Mouse (Mus musculus): ENCODE data around the gene Ccdc28b. TPM values are rescaled to one million over a fixed set of nuclear protein-coding genes. Genes with fewer than 3 reads are reported as not detected.

Gene Ccdc28b
- total RNA-seq (2015; ENCODE audit: low replicate concordance): 2.1 and 22.4 TPM in 2 replicates
- 5.2 and 11.7 TPM in 2 replicates for total RNA-seq (2017; ENCODE audit: low replicate concordance)

DNA sequence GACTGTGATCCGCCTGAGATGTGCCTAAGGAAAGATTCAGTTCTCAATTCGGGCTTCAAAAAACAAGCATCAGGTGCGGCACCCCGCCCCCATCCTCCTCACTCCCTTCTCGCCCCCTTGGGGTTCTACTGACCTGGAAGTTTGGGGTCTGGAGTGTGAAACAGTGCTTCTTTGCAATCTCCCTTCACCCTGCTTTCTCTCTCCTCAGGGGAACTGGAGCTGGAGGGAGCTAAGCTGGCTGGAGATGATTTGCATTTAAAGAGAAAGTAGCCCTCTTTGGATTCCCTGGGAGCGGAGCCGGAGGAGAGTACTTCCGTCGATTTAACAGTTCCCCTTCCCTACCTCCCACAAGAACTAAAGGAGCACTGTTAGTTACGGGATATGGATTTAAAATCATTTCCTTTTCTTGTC is at the start of gene Ccdc28b:
Gene Ccdc28b (minus strand): TSS at position 267 of the 411 bp plus-strand sequence.
- ATAC-seq (replicated peaks; ENCODE audit: low FRiP score, poor library complexity, severe bottlenecking): no peak

DNA sequence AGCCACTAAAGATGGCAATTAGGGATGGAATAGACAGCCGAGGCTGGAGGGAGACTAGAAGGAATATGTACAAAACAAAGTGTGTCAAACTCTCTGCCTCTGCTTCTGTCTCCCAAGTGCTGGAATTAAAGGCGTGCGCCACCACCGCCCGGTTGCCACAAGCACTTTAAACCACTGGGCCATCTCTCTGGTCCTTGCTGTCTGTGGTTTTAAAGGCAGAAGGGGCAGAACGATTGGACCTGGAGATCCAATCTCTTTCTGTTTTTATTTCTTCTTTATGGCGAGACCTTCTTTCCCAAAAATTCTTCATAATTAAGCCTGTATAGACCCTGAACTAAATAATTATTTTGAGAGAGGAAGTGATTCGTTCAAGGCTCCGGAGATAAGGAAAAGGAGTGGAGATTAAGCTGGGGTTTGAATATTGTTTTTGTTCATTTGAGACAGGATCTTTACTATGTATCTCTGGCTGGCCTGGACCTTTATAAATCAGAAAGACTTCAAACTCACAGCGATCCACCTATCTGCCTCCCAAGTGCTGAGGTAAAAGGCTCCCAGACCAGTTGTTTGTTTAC is 49.2 kb upstream of the Ccdc28b start:
- no peak; the same call in 1 of the 2 replicates for ATAC-seq (replicated peaks; ENCODE audit: low FRiP score, poor library complexity, severe bottlenecking)

DNA sequence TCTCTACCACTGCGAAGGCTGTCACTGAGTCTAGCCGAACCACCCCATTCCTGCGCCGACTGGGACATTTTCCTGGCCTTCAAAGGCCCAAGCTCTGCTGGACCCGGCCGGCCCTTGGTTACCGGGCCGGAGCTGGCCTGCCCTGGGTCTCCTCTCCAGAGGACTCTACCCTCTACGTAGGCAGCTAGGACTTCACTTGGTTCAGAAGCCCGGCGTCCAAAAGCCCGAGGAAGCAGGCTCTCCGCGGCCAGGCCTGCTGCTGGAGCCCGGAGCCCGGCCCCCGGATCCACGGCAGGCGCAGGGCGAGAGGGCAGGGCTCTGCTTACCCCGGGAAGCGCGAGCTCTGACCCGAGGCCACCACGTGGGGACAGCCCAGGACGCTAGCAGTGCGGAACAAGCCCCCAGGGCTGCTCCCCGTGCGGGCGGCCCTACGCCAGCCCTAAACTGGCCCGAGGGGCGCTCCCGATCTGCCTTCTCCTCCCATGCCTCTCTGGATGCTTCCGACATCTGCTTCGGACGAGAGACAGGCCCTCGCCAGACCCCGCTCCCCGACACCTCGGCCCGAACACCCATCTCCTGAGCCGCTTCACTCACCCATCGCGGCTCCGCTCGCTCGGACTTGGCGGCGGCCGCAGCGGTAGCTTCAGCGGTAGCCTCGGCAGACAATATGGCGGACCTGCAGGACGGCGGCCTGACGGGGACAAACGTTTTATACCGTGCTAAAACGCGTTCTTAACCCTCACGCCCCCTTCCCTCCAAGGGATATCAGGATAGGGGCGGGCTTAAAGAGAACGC is 48.5 kb upstream of the Ccdc28b start, which contains the start of gene Kpna6:
Gene Kpna6 (minus strand): TSS at position 685 of the 795 bp plus-strand sequence.
- peak; percentile 86 for ATAC-seq (replicated peaks; ENCODE audit: low FRiP score, poor library complexity, severe bottlenecking)

DNA sequence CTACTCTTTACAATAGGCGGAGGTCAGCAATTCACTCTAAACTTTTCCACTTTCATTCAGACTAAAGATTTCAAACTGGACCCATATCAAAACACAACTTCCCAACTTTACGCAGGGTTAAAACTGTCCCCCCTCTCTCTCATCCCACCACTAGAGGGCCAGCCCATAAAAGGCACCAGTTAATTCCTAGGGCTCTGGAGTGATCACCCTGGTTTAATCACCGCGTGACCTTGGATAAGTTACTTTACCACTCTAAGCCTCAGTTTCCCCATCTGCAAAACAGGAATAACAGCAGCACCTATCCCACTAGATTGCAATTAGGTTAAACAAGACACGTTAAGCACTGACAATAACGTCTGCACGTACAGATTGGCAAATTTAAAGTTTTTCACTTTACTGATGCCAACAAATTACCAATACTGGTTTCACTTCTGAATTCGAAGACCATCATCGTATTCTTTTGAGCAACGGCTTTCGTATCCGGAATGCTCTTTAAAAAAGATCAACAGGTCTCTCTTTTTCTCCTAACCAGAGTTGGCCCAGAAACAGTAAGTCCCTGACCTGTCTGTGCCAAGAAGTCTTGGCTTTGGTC is 47.8 kb upstream of the Ccdc28b start:
- peak; percentile 83 for ATAC-seq (replicated peaks; ENCODE audit: low FRiP score, poor library complexity, severe bottlenecking)

DNA sequence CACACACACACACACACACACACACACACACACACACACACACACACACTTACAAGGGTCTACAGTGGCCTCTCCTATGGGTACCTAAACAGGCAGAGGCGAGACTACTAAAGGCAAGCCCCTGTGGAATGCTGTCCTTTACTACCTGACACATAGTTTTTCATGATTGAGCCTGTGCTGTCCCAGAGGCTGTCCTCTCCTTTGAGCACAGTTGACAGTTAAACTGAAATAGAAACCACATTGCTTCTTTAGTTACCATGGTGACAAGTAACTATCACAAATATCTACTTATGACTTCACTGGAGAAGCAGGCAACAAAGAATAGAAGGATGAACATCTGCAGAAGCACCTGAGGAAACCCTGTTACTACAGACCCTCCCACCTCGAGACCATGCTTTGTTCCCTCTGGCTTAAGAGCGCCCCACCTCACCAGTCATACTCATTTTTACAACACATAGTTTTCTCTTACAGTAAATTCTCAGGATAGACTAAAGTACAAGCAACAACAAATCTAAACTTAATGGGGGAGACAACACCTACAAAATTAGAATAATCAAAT is 38.6 kb upstream of the Ccdc28b start:
- ATAC-seq (replicated peaks; ENCODE audit: low FRiP score, poor library complexity, severe bottlenecking): no peak

DNA sequence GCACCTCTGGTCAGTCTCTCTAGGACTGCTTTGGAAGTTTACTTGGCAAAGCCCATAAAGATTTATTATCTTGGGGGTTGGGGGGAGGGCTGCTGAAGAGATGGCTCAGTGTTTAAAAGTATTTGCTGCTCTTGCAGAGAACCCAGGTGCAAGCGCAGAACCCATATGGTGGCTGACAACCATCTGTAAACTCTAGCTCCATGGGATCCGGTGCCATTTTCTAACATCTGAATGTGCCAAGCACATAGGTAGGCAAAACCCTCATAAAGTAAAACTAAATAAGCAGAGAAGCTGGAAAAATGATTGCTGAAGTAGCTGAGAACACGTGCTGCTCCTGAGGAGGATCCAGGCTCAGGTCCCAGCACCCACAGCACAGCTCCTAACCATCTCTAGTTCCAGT is 37.8 kb upstream of the Ccdc28b start:
- no peak for ATAC-seq (replicated peaks; ENCODE audit: low FRiP score, poor library complexity, severe bottlenecking)

DNA sequence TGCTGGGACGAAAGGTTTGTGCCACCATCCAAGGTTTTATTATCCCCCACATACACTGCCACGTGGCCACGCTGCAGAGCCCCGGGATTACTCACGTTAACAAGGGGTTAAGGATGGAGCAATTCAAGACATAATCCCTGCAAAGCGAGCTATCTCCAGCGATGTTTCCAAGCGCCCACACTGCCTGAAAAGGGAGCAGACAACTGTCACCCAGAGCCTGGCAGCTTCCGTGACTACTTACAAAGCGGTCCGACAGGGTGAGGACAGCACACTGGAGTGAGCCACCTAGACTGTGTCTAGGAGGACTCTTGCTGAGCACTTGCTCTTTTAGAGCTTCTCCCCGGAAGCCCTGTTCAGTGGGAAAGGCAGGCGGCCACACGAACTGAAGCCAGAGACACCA is 31.0 kb upstream of the Ccdc28b start:
- ATAC-seq (replicated peaks; ENCODE audit: low FRiP score, poor library complexity, severe bottlenecking): no peak

DNA sequence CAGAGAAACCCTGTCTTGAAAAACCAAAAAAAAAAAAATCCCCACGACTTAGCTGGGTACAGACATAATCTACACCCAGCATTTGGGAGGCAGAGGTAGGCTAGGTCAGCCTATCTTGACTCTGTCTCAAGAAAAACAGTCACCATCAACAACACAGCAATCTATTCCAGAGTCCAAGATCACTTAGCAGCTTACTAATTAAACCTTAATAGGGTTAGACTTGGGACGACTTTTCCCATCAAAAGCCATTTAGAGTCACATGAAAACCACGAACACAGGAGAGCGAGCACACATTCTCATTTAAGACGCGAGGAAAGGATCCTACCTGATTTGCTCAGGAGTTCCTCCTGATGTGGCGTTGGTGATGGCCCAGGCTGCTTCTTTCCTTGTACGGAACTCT is 26.6 kb upstream of the Ccdc28b start:
- ATAC-seq (replicated peaks; ENCODE audit: low FRiP score, poor library complexity, severe bottlenecking): no peak

DNA sequence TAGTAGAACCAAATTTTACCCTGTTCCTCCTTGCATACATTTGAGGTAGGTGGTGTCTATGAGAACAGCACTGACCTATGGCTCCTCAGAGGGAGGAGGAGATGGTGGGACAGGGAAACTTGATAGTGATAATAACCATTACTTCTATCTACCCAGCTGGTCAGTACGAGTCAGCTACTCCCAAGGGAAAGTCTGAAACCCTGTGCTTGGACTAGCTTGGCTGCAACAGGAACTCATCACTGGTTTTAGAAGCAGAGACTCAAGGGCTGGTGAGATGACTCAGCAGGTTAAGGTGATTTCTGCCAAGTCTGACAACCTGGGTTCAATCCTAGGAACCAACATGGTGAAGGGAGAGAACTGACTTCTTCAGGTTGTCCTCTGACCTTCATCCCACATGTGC is 24.9 kb upstream of the Ccdc28b start:
- ATAC-seq (replicated peaks; ENCODE audit: low FRiP score, poor library complexity, severe bottlenecking): no peak

DNA sequence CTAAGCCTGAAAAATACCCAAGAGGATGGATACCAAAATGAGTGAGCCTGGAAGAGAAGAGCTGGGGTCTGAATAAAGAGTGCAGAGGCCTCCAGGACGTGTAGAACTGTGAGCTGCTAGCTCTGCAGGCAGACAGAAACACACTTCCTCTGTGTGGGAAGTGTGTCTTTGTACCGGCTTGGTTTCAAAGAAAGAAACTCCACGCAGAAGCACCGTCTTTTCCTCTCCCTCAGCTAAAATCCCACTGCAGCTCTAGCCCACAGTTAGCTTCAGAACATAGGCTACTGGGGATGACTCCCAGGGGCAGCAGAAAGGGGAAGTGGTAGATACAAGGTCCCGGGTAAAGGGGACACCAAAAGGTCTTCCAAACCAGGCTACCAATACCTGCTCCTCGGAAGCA is 21.5 kb upstream of the Ccdc28b start:
- ATAC-seq (replicated peaks; ENCODE audit: low FRiP score, poor library complexity, severe bottlenecking): no peak

DNA sequence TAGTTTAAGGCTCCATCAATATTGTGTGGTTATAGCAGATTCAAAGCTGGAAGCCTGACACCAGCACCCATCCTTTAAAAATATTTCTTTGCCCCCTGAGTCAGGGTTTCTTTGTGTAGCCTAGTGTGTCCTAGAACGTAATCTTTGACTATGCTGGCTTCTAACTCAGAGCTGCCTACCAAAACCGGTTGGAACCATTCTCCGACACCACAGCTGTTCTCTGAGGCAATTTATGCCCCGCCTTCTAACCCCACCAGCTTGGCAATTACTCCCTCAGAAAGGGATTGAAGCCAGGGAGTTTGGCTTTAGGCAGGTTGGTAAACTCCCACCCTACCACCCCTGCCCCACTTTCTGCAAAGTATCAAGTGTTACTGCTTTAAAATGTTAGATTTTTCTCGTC is 18.0 kb upstream of the Ccdc28b start:
- no peak for ATAC-seq (replicated peaks; ENCODE audit: low FRiP score, poor library complexity, severe bottlenecking)

DNA sequence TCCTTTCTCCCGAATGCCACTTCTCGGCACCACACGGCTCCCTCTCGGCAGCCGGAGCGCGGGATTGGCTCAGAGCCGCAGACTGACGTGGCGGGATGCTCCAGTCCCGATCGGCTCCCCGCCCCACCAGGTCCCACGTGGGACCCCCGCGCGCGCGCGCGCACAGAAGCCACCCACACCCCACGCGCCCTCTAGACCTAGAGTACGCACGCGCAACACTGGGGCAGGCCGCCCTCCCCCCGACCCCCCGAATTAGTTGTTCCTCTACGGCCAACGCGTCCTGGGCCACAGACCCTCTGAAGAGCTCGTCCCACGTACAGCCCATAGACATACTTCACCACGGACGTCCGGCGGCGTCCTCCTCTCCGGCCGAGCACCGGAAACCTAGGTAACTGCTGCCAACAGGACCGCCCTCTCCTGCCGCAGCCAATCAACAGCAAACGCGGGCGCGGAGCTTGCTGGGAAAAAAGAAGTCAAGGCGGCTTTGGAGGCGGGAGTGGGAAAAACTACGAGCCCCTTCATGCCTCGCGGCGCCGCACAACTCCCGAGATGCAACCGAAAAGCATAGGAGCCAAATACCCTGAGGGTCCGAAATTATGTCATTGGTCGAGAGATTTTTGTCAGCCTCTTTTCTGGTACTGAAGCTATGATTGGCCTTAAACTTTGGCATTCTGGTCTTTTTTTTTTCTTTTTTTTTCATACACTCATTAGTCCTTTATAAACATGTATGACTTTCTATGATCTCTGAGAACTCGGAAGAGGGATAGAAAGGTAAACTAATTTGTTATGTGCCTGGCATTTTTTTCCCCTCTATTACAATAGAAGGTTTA is 17.1 kb upstream of the Ccdc28b start, which contains the start of gene Txlna:
Gene Txlna (minus strand): TSS at position 428 of the 830 bp plus-strand sequence.
- peak; percentile 95 for ATAC-seq (replicated peaks; ENCODE audit: low FRiP score, poor library complexity, severe bottlenecking)

DNA sequence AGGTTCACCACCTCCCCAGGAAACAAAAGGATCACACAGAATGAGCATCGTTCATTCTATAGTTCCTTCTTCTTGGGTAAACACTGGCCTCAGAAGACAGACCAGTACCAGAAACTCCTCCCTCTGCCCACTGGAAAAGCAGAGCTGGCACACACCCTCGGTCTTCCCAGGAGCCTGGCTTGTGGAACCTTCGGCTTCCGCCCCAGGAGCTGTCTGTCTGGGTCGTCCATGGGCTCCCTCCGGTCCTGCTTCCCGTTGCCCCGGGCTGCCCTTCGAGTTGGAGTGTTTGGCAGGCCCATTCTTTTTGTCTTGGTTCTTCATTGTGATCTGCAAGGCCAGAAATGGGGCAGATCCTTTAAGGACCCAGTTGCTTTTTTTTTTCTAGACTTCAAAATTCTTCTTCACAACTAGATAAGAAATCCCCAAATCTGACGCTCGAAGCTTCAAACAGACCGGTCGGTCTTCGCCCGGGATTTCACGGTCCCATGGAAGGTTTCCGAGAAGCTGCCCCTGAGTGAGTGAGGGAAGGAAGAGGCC is 16.4 kb upstream of the Ccdc28b start:
- peak; percentile 39 for ATAC-seq (replicated peaks; ENCODE audit: low FRiP score, poor library complexity, severe bottlenecking)

DNA sequence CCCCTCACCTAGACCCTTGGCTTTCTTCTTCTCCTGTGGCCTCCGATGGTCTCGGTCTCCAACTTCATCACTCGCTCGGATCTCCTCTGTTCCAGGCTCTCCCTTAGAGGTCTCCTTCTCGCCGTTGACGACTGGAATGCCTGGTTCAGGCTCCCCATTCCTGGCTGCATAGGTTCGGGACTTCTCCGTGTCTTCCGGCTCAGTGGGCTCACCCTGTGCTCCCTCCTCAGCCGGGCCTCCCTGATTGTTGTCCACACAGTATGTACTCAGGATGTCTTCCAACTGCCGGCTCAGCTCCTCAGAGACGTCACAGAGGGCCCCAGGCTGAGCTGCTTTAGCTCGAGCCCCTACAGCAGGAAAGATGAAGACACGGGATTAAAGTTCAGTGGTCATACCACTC is 15.5 kb upstream of the Ccdc28b start:
- no peak for ATAC-seq (replicated peaks; ENCODE audit: low FRiP score, poor library complexity, severe bottlenecking)

DNA sequence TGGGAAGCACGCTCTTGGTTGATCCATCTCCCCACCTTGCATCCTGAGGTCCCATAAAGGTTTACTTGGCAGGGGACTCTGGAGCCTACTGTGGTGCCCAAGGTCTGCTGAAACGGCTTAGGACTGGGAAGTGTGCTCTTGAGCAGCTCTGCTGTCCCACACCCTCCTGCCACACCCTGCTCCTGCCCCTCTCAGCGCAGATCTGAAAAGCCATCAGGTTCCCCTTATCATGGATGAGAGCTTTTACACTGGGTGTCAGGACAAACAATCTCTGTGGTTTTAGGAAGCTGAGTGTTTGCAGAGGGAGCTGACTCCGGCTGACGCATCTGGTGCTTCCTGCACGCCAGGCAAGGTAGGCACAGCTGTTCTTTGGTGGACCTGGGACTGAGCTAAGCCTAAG is 10.1 kb upstream of the Ccdc28b start:
- peak; percentile 63 for ATAC-seq (replicated peaks; ENCODE audit: low FRiP score, poor library complexity, severe bottlenecking)

DNA sequence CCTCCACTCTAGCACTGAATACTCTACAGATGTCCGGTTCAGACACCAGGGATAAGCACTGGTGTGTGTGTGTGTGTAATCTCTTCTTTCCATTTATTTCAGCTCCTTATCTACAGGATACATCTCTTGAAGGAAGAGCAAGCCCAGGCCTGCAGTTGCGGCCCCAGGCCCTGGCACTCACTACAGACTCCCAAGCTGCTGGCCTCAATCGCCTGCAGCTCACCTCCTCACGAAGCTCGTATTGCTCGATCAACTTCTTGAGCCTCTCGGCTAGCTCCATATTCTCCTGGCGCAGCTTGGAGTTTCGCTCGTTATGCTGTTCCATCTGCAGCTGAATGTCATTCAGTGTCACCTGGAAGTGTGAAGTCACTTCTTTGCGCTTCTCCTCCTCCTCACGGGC is 8.1 kb upstream of the Ccdc28b start:
- no peak for ATAC-seq (replicated peaks; ENCODE audit: low FRiP score, poor library complexity, severe bottlenecking)

DNA sequence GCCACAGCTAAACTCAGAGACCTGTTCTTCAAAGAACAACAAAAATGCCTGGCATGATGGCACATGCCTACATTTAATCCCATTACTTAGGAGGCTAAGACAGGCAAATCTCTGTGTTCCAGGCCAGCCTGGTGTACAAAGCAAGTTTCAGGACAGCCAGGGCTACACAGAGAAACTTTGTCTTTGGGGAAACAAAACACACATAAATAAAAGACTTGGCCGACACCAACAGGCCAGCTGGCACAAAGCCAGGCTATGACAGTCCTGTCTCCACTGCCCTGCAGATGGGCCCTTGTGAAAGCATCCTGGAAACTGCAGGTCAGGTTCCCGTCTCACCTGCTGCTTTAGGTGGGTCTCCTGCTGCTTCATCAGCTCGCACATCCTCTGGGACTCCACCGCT is 7.2 kb upstream of the Ccdc28b start:
- ATAC-seq (replicated peaks; ENCODE audit: low FRiP score, poor library complexity, severe bottlenecking): no peak

DNA sequence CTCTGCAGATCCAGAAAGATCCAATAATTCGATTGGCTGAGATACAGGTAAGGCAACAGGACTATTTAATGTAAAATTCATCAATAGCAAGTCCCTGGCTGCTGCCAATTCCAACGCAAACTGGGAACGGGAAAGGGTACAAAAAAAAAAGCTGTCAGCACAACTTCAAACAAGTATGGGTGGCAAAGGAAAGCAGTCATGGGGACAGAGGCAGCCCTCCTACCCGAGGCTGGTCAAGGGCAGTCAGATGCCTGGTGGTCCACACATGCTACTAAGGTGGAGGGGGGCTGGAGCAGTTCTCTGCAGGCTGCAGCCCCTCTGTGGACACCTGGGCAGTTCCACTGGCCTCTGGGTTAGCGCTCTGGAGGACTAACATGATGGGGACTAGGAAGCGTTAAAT is 2.3 kb upstream of the Ccdc28b start:
- no peak for ATAC-seq (replicated peaks; ENCODE audit: low FRiP score, poor library complexity, severe bottlenecking)

DNA sequence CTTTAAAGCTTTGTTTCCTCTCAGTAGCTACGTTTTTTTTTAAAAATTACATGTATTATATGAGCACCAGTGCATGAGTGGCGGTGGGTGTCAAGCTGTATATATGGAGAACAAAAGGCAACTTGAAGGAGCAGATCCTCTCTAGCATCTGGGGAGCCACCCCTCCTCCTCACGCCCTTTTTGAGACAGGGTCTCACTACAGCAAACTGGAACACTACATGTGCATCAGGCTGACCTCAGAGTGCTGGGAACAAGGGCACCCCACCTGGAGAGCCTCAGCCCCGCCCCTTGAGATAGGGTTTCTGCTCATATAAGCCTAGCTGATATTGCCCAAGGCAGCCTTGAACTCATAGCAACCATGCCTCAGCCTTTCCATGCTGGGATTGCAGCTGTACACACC is 1.7 kb upstream of the Ccdc28b start:
- no peak for ATAC-seq (replicated peaks; ENCODE audit: low FRiP score, poor library complexity, severe bottlenecking)

DNA sequence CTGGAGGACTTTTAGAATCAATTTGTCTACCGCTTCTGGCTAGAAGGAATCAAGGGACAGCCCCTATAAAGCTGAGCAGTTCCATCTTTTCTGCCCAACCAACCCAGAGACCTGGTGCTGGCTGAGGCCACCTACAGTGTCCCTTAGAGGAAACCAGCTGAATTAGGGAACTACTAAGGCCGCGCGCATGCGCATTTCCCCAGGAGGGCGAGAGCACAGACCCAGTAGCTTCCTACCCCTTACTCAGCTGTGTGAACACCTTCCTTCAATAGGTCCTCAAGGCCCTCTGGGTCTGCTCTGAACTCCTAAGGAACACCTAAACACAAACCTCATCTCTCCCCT is 1.3 kb upstream of the Ccdc28b start:
- peak; percentile 22; the same call in 1 of the 2 replicates for ATAC-seq (replicated peaks; ENCODE audit: low FRiP score, poor library complexity, severe bottlenecking)
